Mouse (Mus musculus): ENCODE data around the gene Uts2r. TPM values are rescaled to one million over a fixed set of nuclear protein-coding genes. Genes with fewer than 3 reads are reported as not detected.

Uts2r gene
- polyA plus RNA-seq, 1 experiment from 2014 or later: not detected

Other genes starting within 250 kb of the Uts2r start
- gene Ccdc57, start 227.4 kb upstream of the Uts2r start, polyA plus RNA-seq (2015; fragmentation: Nextera tagmentation; extraction: Ambion mirVana): 4.2 and 5.1 TPM in 2 replicates
- 84.8 and 96.2 TPM in 2 replicates for gene Slc16a3, start 211.8 kb upstream of the Uts2r start, polyA plus RNA-seq (2015; fragmentation: Nextera tagmentation; extraction: Ambion mirVana)
- 106 TPM in 2 replicates for gene Csnk1d, start 168.9 kb upstream of the Uts2r start, polyA plus RNA-seq (2015; fragmentation: Nextera tagmentation; extraction: Ambion mirVana)
- 5.6 and 6.1 TPM in 2 replicates for gene Cd7, start 120.9 kb upstream of the Uts2r start, polyA plus RNA-seq (2015; fragmentation: Nextera tagmentation; extraction: Ambion mirVana)
- 0.73 and 0.93 TPM in 2 replicates for gene Sectm1b, start 96.7 kb upstream of the Uts2r start, polyA plus RNA-seq (2015; fragmentation: Nextera tagmentation; extraction: Ambion mirVana)
- 3.0 and 5.1 TPM in 2 replicates for gene Sectm1a, start 79.1 kb upstream of the Uts2r start, polyA plus RNA-seq (2015; fragmentation: Nextera tagmentation; extraction: Ambion mirVana)
- gene Tex19.2, start 41.6 kb upstream of the Uts2r start, polyA plus RNA-seq (2015; fragmentation: Nextera tagmentation; extraction: Ambion mirVana): not detected in 2 replicates
- gene Tex19.1, start 14.1 kb upstream of the Uts2r start, polyA plus RNA-seq (2015; fragmentation: Nextera tagmentation; extraction: Ambion mirVana): not detected in 2 replicates
- gene Hexdc, start 44.2 kb downstream of the Uts2r start, polyA plus RNA-seq (2015; fragmentation: Nextera tagmentation; extraction: Ambion mirVana): 9.0 and 9.3 TPM in 2 replicates
- gene Ogfod3, start 44.4 kb downstream of the Uts2r start, polyA plus RNA-seq (2015; fragmentation: Nextera tagmentation; extraction: Ambion mirVana): 29.5 and 32.0 TPM in 2 replicates
- 31.2 and 33.2 TPM in 2 replicates for gene Cybc1, start 69.1 kb downstream of the Uts2r start, polyA plus RNA-seq (2015; fragmentation: Nextera tagmentation; extraction: Ambion mirVana)
- 42.2 TPM in 2 replicates for gene Narf, start 77.0 kb downstream of the Uts2r start, polyA plus RNA-seq (2015; fragmentation: Nextera tagmentation; extraction: Ambion mirVana)
- gene Foxk2, start 99.7 kb downstream of the Uts2r start, polyA plus RNA-seq (2015; fragmentation: Nextera tagmentation; extraction: Ambion mirVana): 6.3 and 6.6 TPM in 2 replicates
- 76.7 and 79.5 TPM in 2 replicates for gene Wdr45b, start 194.2 kb downstream of the Uts2r start, polyA plus RNA-seq (2015; fragmentation: Nextera tagmentation; extraction: Ambion mirVana)
- gene Rab40b, start 228.0 kb downstream of the Uts2r start, polyA plus RNA-seq (2015; fragmentation: Nextera tagmentation; extraction: Ambion mirVana): 5.4 TPM in 2 replicates